Mouse (Mus musculus) MEL-GATA-1-ER (cell line): Measurements from ENCODE around the gene Syn3.
"Not testable (repeated sequence)": the region's sequence is repeated elsewhere in the genome, so short reads cannot be mapped to it uniquely, and the experiment has no call there.

Experiments used
- DNase-seq: peaks from one replicate; pipeline ENCODE4 v3.0.0-alpha.2; 2012; ENCODE audit warnings: low read depth; ENCODE audit errors: extremely low read depth

The Syn3 gene

GRCm38 (mm10) chr10:86418345-86418744 lies 80.4 kb downstream of the Syn3 start:
- no peak for DNase-seq

GRCm38 (mm10) chr10:86416806-86417205 lies 81.9 kb downstream of the Syn3 start:
- no peak for DNase-seq

- DNase-seq, result no peak
Observed at GRCm38 (mm10) chr10:86410868-86411267, 87.8 kb downstream of the Syn3 start.

- DNase-seq, result no peak
Observed at GRCm38 (mm10) chr10:86406952-86407351, 91.7 kb downstream of the Syn3 start.

GRCm38 (mm10) chr10:86398347-86398720 lies 100.4 kb downstream of the Syn3 start:
- DNase-seq, result no peak

GRCm38 (mm10) chr10:86397577-86398346 lies 100.9 kb downstream of the Syn3 start:
- no peak for DNase-seq

GRCm38 (mm10) chr10:86392399-86392798 lies 106.3 kb downstream of the Syn3 start:
- DNase-seq, result no peak

GRCm38 (mm10) chr10:86389913-86390312 lies 108.8 kb downstream of the Syn3 start:
- DNase-seq, result no peak

GRCm38 (mm10) chr10:86389357-86389756 lies 109.3 kb downstream of the Syn3 start:
- no peak for DNase-seq

- DNase-seq, result no peak
Observed at GRCm38 (mm10) chr10:86388803-86389202, 109.9 kb downstream of the Syn3 start.

- no peak for DNase-seq
Observed at GRCm38 (mm10) chr10:86387821-86388440, 110.8 kb downstream of the Syn3 start.

GRCm38 (mm10) chr10:86386232-86386631 lies 112.5 kb downstream of the Syn3 start:
- no peak for DNase-seq

GRCm38 (mm10) chr10:86385656-86386055 lies 113.0 kb downstream of the Syn3 start:
- no peak for DNase-seq

GRCm38 (mm10) chr10:86384655-86385054 lies 114.0 kb downstream of the Syn3 start:
- no peak for DNase-seq

GRCm38 (mm10) chr10:86381922-86382260 lies 116.8 kb downstream of the Syn3 start:
- DNase-seq, result no peak

- DNase-seq, result no peak
Observed at GRCm38 (mm10) chr10:86381150-86381921, 117.4 kb downstream of the Syn3 start.

GRCm38 (mm10) chr10:86380626-86381025 lies 118.1 kb downstream of the Syn3 start:
- DNase-seq, result no peak

GRCm38 (mm10) chr10:86378803-86379202 lies 119.9 kb downstream of the Syn3 start:
- DNase-seq, result not testable (repeated sequence)

- DNase-seq, result no peak
Observed at GRCm38 (mm10) chr10:86376392-86377185, 122.1 kb downstream of the Syn3 start.

GRCm38 (mm10) chr10:86375903-86376302 lies 122.8 kb downstream of the Syn3 start:
- DNase-seq, result no peak

GRCm38 (mm10) chr10:86374061-86374460 lies 124.6 kb downstream of the Syn3 start:
- DNase-seq, result no peak

- no peak for DNase-seq
Observed at GRCm38 (mm10) chr10:86371561-86371960, 127.1 kb downstream of the Syn3 start.
